ENCODE assay signal across 32 mouse cellular contexts in genomic region chr7:142514048-142514447, GRCm38 (mm10). TPM values are rescaled to one million over a fixed set of nuclear protein-coding genes. Genes with fewer than 3 reads are reported as not detected.
DNase-seq lines count a peak whose midpoint lies in the region; ATAC-seq lines count a peak whose summit lies in the region.
"Had no signal": no experiment of that assay in that cellular context is flagged by ENCODE, and none has a peak within 500 bp of the region (broad histone marks: within the 10 kb centered on the region; RNA-seq: fewer than 3 reads in every experiment).

No protein-coding gene starts in this region.

- peak; percentile 78 for DNase-seq in heart, adult 11 months
- no peak for DNase-seq in heart, postnatal 36 days
- no peak for DNase-seq in kidney, adult 11 months
- DNase-seq in adrenal gland, adult 2 months, result no peak
- no peak for DNase-seq in liver, embryonic 11.5 days (ENCODE audit: low spot score)
- DNase-seq: adrenal gland, postnatal 14 days; cerebellum, adult 11-12 months; cerebellum, adult 9-11 months; embryo, embryonic 11 days; gastrocnemius, postnatal 25 days; kidney, adult 8-10 months; kidney, postnatal 10 days; layer of hippocampus, postnatal 36 days; liver, embryonic 13.5 days; lung, adult 2 months; lung, postnatal 10 days; right cerebral cortex, adult 18-20 months; right cerebral cortex, postnatal 4 days; thymus, adult 18-20 months; thymus, postnatal 25 days had no signal

- no peak overlapping the region for H3K4me2 ChIP-seq in kidney, embryonic 15.5 days
- H3K4me2 ChIP-seq in limb, embryonic 12.5 days, result no peak overlapping the region
- no peak overlapping the region for H3K4me2 ChIP-seq in liver, embryonic 11.5 days
- H3K4me2 ChIP-seq: forebrain, embryonic 13.5 days; intestine, embryonic 15.5 days; liver, embryonic 13.5 days; midbrain, embryonic 15.5 days; neural tube, embryonic 12.5 days had no signal

- H3K27me3 ChIP-seq in kidney, embryonic 15.5 days, result no peaks in the 10 kb centered on the region
- H3K27me3 ChIP-seq in limb, embryonic 12.5 days, result no peaks in the 10 kb centered on the region
- H3K27me3 ChIP-seq in liver, embryonic 11.5 days (replicated peaks; ENCODE audit: control insufficient read depth, insufficient read depth, low read length), result no peaks in the 10 kb centered on the region
- H3K27me3 ChIP-seq: forebrain, embryonic 13.5 days; intestine, embryonic 15.5 days; midbrain, embryonic 15.5 days had no signal

- H3K4me3 ChIP-seq in kidney, embryonic 15.5 days (replicated peaks), result no peak overlapping the region
- H3K4me3 ChIP-seq in limb, embryonic 12.5 days (replicated peaks), result no peak overlapping the region
- H3K4me3 ChIP-seq in liver, embryonic 11.5 days (ENCODE audit: low read depth, low read length), result no peak overlapping the region
- H3K4me3 ChIP-seq: forebrain, embryonic 13.5 days; intestine, embryonic 15.5 days; liver, embryonic 13.5 days; midbrain, embryonic 15.5 days; neural tube, embryonic 12.5 days had no signal

- no peaks in the 10 kb centered on the region for H3K9me3 ChIP-seq in kidney, embryonic 15.5 days (replicated peaks)
- H3K9me3 ChIP-seq in limb, embryonic 12.5 days, result no peaks in the 10 kb centered on the region
- H3K9me3 ChIP-seq in liver, embryonic 11.5 days (ENCODE audit: control insufficient read depth, low read length), result no peaks in the 10 kb centered on the region
- H3K9me3 ChIP-seq: forebrain, embryonic 13.5 days; intestine, embryonic 15.5 days; liver, embryonic 13.5 days; midbrain, embryonic 15.5 days; neural tube, embryonic 12.5 days had no signal

- WGBS in kidney, embryonic 15.5 days, result 78% methylated on average over 4 of the region's 4 CpGs
- 82% methylated on average over 4 of the region's 4 CpGs for WGBS in limb, embryonic 12.5 days
- 74% methylated on average over 4 of the region's 4 CpGs for WGBS in liver, embryonic 11.5 days

- no peak overlapping the region for H3K9ac ChIP-seq in kidney, embryonic 15.5 days
- no peak overlapping the region for H3K9ac ChIP-seq in limb, embryonic 12.5 days (replicated peaks)
- H3K9ac ChIP-seq in liver, embryonic 11.5 days (ENCODE audit: low read depth, low read length), result no peak overlapping the region
- H3K9ac ChIP-seq: forebrain, embryonic 13.5 days; intestine, embryonic 15.5 days; liver, embryonic 13.5 days; midbrain, embryonic 15.5 days; neural tube, embryonic 12.5 days had no signal

- H3K27ac ChIP-seq in kidney, embryonic 15.5 days, result 0 out of 2 replicates have a peak overlapping the region, but pooled peaks have one; percentile 15
- peak overlapping the region; percentile 35; the same call in 1 of the 2 replicates for H3K27ac ChIP-seq in limb, embryonic 12.5 days
- no peak overlapping the region for H3K27ac ChIP-seq in liver, embryonic 11.5 days (ENCODE audit: low read depth, low read length)
- H3K27ac ChIP-seq: forebrain, embryonic 13.5 days; liver, embryonic 13.5 days; macrophage; midbrain, embryonic 15.5 days; neural tube, embryonic 12.5 days; stomach, postnatal 0 days had no signal

- no peak for ATAC-seq in kidney, embryonic 15.5 days (replicated peaks; ENCODE audit: low FRiP score)
- no peak for ATAC-seq in limb, embryonic 12.5 days (ENCODE audit: insufficient number of reproducible peaks, insufficient read depth, low FRiP score, low TSS enrichment, low read depth)
- ATAC-seq in liver, embryonic 11.5 days (replicated peaks; ENCODE audit: low FRiP score), result no peak
- ATAC-seq: forebrain, embryonic 13.5 days; hindbrain, embryonic 16.5 days; intestine, embryonic 15.5 days; midbrain, embryonic 15.5 days; Patski had no signal

- H3K4me1 ChIP-seq in kidney, embryonic 15.5 days, result peaks cover 43% of the 10 kb centered on the region
- peaks cover 42% of the 10 kb centered on the region for H3K4me1 ChIP-seq in limb, embryonic 12.5 days (replicated peaks)
- H3K4me1 ChIP-seq in liver, embryonic 11.5 days (replicated peaks; ENCODE audit: control insufficient read depth, insufficient read depth, low read length), result peaks cover 9% of the 10 kb centered on the region; the same call in 1 of the 2 replicates
- H3K4me1 ChIP-seq: liver, embryonic 13.5 days had no signal

- no peaks in the 10 kb centered on the region for H3K36me3 ChIP-seq in kidney, embryonic 15.5 days
- H3K36me3 ChIP-seq in limb, embryonic 12.5 days, result no peaks in the 10 kb centered on the region
- H3K36me3 ChIP-seq in liver, embryonic 11.5 days (ENCODE audit: control insufficient read depth, insufficient read depth, low read length), result no peaks in the 10 kb centered on the region
- H3K36me3 ChIP-seq: intestine, embryonic 15.5 days; liver, embryonic 13.5 days; midbrain, embryonic 15.5 days; neural tube, embryonic 12.5 days had no signal

- intact Hi-C loops in heart, postnatal 36 days (cut with DNase I), result no loop called here

RNA-seq across cellular contexts. Expression of gene Tnnt3, which starts 15.4 kb away (rescaled TPM):
- total RNA-seq in heart, postnatal 36 days (2021), result under 1 TPM; 0.61 to 0.68 TPM
- 23.5 and 46.2 TPM in 2 replicates for polyA plus RNA-seq in kidney, embryonic 15.5 days (2015; fragmentation: Nextera tagmentation; extraction: Ambion mirVana)
- polyA plus RNA-seq in limb, embryonic 12.5 days (2016; fragmentation: Nextera tagmentation; extraction: Ambion mirVana), result 14.3 and 17.3 TPM in 2 replicates
- not detected for total RNA-seq in adrenal gland, adult 2 months (2021)
- polyA plus RNA-seq in adrenal gland, adult 2 months (2012; rRNA removed), result 0.52 TPM in 1 of 2 replicates, not detected in the other
- polyA plus RNA-seq in liver, embryonic 11.5 days (2014; fragmentation: Nextera tagmentation; extraction: Ambion mirVana), result 1.5 and 2.4 TPM in 2 replicates
- total RNA-seq: layer of hippocampus, postnatal 36 days; megakaryocyte-erythroid progenitor cell, adult 5-6 weeks; MEL had no signal
- polyA plus RNA-seq: macrophage had no signal

RNA-seq across cellular contexts. Expression of gene Mrpl23, which starts 18.4 kb away (rescaled TPM):
- 10 to 100 TPM; 12.8 to 13.1 TPM for total RNA-seq in heart, postnatal 36 days (2021)
- 25.8 and 26.8 TPM in 2 replicates for polyA plus RNA-seq in kidney, embryonic 15.5 days (2015; fragmentation: Nextera tagmentation; extraction: Ambion mirVana)
- 29.4 and 33.3 TPM in 2 replicates for polyA plus RNA-seq in limb, embryonic 12.5 days (2016; fragmentation: Nextera tagmentation; extraction: Ambion mirVana)
- 1 to 10 TPM; 2.2 to 8.0 TPM for total RNA-seq in adrenal gland, adult 2 months (2021)
- 6.9 and 7.6 TPM in 2 replicates for polyA plus RNA-seq in adrenal gland, adult 2 months (2012; rRNA removed)
- 20.8 and 22.2 TPM in 2 replicates for polyA plus RNA-seq in liver, embryonic 11.5 days (2014; fragmentation: Nextera tagmentation; extraction: Ambion mirVana)

RNA-seq across cellular contexts. Expression of gene Lsp1, which starts 53.4 kb away (rescaled TPM):
- 10 to 100 TPM; 31.7 to 40.4 TPM for total RNA-seq in heart, postnatal 36 days (2021)
- polyA plus RNA-seq in kidney, embryonic 15.5 days (2015; fragmentation: Nextera tagmentation; extraction: Ambion mirVana), result 115 and 139 TPM in 2 replicates
- polyA plus RNA-seq in limb, embryonic 12.5 days (2016; fragmentation: Nextera tagmentation; extraction: Ambion mirVana), result 30.2 and 30.3 TPM in 2 replicates
- 10 to 100 TPM; 20.9 to 28.7 TPM for total RNA-seq in adrenal gland, adult 2 months (2021)
- polyA plus RNA-seq in adrenal gland, adult 2 months (2012; rRNA removed), result 22.2 and 25.1 TPM in 2 replicates
- 19.2 and 20.7 TPM in 2 replicates for polyA plus RNA-seq in liver, embryonic 11.5 days (2014; fragmentation: Nextera tagmentation; extraction: Ambion mirVana)
- total RNA-seq: MEL had no signal
